Mouse (Mus musculus) ES-Bruce4 (cell line): ENCODE data around the gene Prrc2b.

Experiments used
- CTCF ChIP-seq: IDR thresholded peaks from one replicate; pipeline ENCODE4 v1.8.1; 2011; ENCODE audit warnings: low read depth, low read length
- EP300 ChIP-seq: IDR thresholded peaks from 2 replicates; pipeline ENCODE4 v1.6.1; 2011; ENCODE audit warnings: low read depth, low read length; ENCODE audit not compliant: insufficient read depth

DNA sequence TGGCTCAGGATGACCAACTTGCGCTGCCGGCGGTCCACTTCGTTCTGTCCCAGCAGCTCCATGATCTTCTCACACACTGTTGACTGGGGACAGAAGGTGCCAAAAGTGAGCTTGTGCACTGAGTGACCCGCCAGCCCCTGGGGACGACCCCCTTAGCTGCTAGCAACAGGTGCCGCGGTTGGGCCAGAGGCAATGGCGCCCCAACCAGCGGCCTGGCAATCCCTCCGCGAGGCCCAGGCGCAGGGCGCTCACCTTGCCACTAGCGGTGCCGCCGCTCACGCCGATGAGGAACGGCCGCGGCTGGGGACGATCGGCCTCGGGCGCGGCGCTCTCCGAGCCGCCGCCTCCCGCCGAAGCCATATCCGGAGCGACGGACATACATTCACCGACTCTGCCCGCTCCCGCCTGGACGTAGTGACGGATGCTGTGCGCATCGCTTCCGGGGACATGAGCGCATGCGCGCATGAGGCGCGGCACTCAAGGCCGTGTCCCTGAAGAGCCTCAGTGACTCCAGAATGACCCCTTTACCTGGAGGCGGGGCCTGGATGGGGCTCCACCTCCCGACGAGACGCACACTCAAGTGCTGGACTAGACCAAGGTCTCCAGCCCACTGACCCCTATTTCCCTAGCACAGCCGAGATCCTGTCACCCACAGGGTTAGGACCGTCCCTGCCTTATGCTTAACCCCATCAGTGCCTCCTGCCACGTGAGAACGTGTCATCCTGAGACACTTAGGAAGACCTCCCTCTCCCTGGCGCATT lies 109.0 kb downstream of the Prrc2b start, which contains the start of gene Uck1:
- TF ChIP-seq CTCF (no peak), EP300 (peak; percentile 63; the same call in 1 of the 2 replicates)
